17 mouse cellular contexts compared by ENCODE assay signal in the genomic region with DNA sequence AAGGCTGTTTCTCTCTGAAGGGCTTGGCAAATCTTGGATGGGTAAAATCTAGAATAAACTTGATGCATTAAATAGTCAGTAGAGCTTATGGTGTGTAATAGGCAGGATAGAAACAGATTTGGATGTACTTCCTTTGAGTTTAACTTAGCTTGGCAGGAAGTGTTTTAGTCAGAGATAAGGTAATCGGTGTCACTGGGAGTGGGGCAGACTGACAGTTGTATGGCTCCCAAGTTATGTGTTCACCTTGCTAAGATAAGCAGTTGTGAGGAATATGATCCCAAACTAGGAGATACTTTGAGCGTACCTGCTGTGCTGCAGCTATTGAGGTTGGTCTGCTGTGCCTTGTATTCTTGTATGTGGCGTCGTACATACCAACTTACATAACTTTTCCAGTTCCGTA.
"Had no signal": no experiment of that assay in that cellular context is flagged by ENCODE, and none has a peak within 500 bp of the region (broad histone marks: within the 10 kb centered on the region; RNA-seq: fewer than 3 reads in every experiment).

No protein-coding gene starts in this region.

- H3K36me3 ChIP-seq: intestine, embryonic 15.5 days; kidney, embryonic 15.5 days; limb, embryonic 10.5 days; limb, embryonic 13.5 days; lung, embryonic 15.5 days; midbrain, embryonic 13.5 days had no signal

- H3K9ac ChIP-seq: intestine, embryonic 15.5 days; kidney, embryonic 15.5 days; limb, embryonic 13.5 days; lung, embryonic 15.5 days; midbrain, embryonic 13.5 days had no signal

- H3K4me1 ChIP-seq: intestine, embryonic 15.5 days; kidney, embryonic 15.5 days; limb, embryonic 10.5 days; limb, embryonic 13.5 days; lung, embryonic 15.5 days had no signal

- ATAC-seq: intestine, embryonic 15.5 days; midbrain, embryonic 13.5 days had no signal

- DNase-seq: kidney, adult 11 months; kidney, adult 8-10 months; kidney, postnatal 10 days; kidney, postnatal 36 days; layer of hippocampus, postnatal 36 days; lung, adult 18-20 months; lung, postnatal 10 days; lung, postnatal 36 days; thymus, adult 18-20 months; thymus, postnatal 36 days had no signal

- H3K9me3 ChIP-seq: intestine, embryonic 15.5 days; kidney, embryonic 15.5 days; limb, embryonic 10.5 days; lung, embryonic 15.5 days; midbrain, embryonic 13.5 days had no signal

- H3K27ac ChIP-seq: intestine, embryonic 15.5 days; kidney, embryonic 15.5 days; left cerebral cortex, adult 2 months; limb, embryonic 10.5 days; limb, embryonic 13.5 days; lung, embryonic 15.5 days; midbrain, embryonic 13.5 days had no signal

- H3K27me3 ChIP-seq: intestine, embryonic 15.5 days; kidney, embryonic 15.5 days; limb, embryonic 13.5 days; lung, embryonic 15.5 days; midbrain, embryonic 13.5 days had no signal

- H3K4me3 ChIP-seq: intestine, embryonic 15.5 days; kidney, embryonic 15.5 days; left cerebral cortex, adult 2 months; limb, embryonic 10.5 days; limb, embryonic 13.5 days; lung, embryonic 15.5 days; midbrain, embryonic 13.5 days had no signal

- H3K4me2 ChIP-seq: intestine, embryonic 15.5 days; kidney, embryonic 15.5 days; limb, embryonic 13.5 days; lung, embryonic 15.5 days; midbrain, embryonic 13.5 days had no signal
